Mouse (Mus musculus) MEL (cell line): Measurements from ENCODE around the gene Capn9.

Source experiments
- BHLHE40 ChIP-seq: IDR thresholded peaks from 2 replicates; pipeline ENCODE4 v1.6.1; 2012; ENCODE audit warnings: low read depth, mild to moderate bottlenecking, inconsistent platforms, low read length, improper control_type of control experiment, borderline replicate concordance
- ETS1 ChIP-seq: IDR thresholded peaks from 2 replicates; pipeline ENCODE4 v1.6.1; 2012; ENCODE audit warnings: low read depth, mild to moderate bottlenecking, inconsistent platforms, low read length, improper control_type of control experiment, moderate library complexity
- MEF2A ChIP-seq: IDR thresholded peaks from 2 replicates; pipeline ENCODE4 v1.6.1; 2014; ENCODE audit warnings: low read depth, mild to moderate bottlenecking, inconsistent platforms, low read length, improper control_type of control experiment; ENCODE audit not compliant: poor library complexity, insufficient replicate concordance, severe bottlenecking; ENCODE audit errors: extremely low read depth
- NELFE ChIP-seq: IDR thresholded peaks from 2 replicates; pipeline ENCODE4 v1.6.1; 2011; ENCODE audit warnings: low read depth, low read length, improper control_type of control experiment
- POLR2A ChIP-seq, 2 experiments: IDR thresholded peaks; 2 replicates each; pipeline ENCODE4 v1.6.1; 2011 to 2012; ENCODE audit warnings: low read length in 2 of 2, mild to moderate bottlenecking in 2 of 2, control low read depth in 1 of 2, improper control_type of control experiment in 1 of 2, low read depth in 1 of 2, moderate library complexity in 1 of 2; ENCODE audit not compliant: control insufficient read depth in 1 of 2, insufficient read depth in 1 of 2, poor library complexity in 1 of 2
- USF2 ChIP-seq, 2 experiments: IDR thresholded peaks; 2 replicates each; pipeline ENCODE4 v1.6.1; 2011 to 2012; ENCODE audit warnings: improper control_type of control experiment in 2 of 2, low read length in 2 of 2, borderline replicate concordance in 1 of 2, inconsistent platforms in 1 of 2, low read depth in 1 of 2, mild to moderate bottlenecking in 1 of 2; ENCODE audit not compliant: insufficient read depth in 1 of 2

- TF ChIP-seq POLR2A (IDR thresholded peaks at IDR 0.05; ENCODE audit: control insufficient read depth in 1 of 2, insufficient read depth in 1 of 2, low read depth in 1 of 2, low read length in 2 of 2, poor library complexity in 1 of 2) (no peak), ETS1 (no peak), NELFE (no peak), BHLHE40 (no peak), MEF2A (no peak), USF2 (IDR thresholded peaks at IDR 0.05; ENCODE audit: borderline replicate concordance in 1 of 2, insufficient read depth in 1 of 2, low read depth in 1 of 2, low read length in 2 of 2) (no peak)
Measured at GRCm38 (mm10) chr8:124585718-124586425, 10.0 kb downstream of the Capn9 start.
